Mouse (Mus musculus): ENCODE results near the gene Mrps9.
"Not testable (repeated sequence)": the region's sequence is repeated elsewhere in the genome, so short reads cannot be mapped to it uniquely, and the experiment has no call there.

Gene Mrps9

GRCm38 (mm10) chr1:42850663-42851397, at the start of gene Mrps9:
Mrps9 (plus strand) TSS chr1:42851233.
- DNase-seq (ENCODE audit: low spot score) = peak; percentile 95

- DNase-seq (ENCODE audit: low spot score) = no peak
Measured at GRCm38 (mm10) chr1:42813301-42813845, 37.7 kb upstream of the Mrps9 start.

- DNase-seq (ENCODE audit: low spot score) = no peak
Measured at GRCm38 (mm10) chr1:42814798-42815619, 36.0 kb upstream of the Mrps9 start.

- no peak for DNase-seq (ENCODE audit: low spot score)
Measured at GRCm38 (mm10) chr1:42851398-42851767, 350 bp downstream of the Mrps9 start.

GRCm38 (mm10) chr1:42851810-42852209, 777 bp downstream of the Mrps9 start:
- no peak for DNase-seq (ENCODE audit: low spot score)

GRCm38 (mm10) chr1:42864719-42865250, 13.8 kb downstream of the Mrps9 start:
- DNase-seq (ENCODE audit: low spot score) = no peak

GRCm38 (mm10) chr1:42865336-42865939, 14.4 kb downstream of the Mrps9 start:
- DNase-seq (ENCODE audit: low spot score) = no peak

- DNase-seq (ENCODE audit: low spot score) = no peak
Measured at GRCm38 (mm10) chr1:42865986-42866385, 15.0 kb downstream of the Mrps9 start.

- DNase-seq (ENCODE audit: low spot score) = no peak
Measured at GRCm38 (mm10) chr1:42867188-42867587, 16.2 kb downstream of the Mrps9 start.

- DNase-seq (ENCODE audit: low spot score) = no peak
Measured at GRCm38 (mm10) chr1:42874174-42874573, 23.1 kb downstream of the Mrps9 start.

- DNase-seq (ENCODE audit: low spot score) = no peak
Measured at GRCm38 (mm10) chr1:42875271-42875670, 24.2 kb downstream of the Mrps9 start.

GRCm38 (mm10) chr1:42876463-42877093, 25.5 kb downstream of the Mrps9 start:
- DNase-seq (ENCODE audit: low spot score) = no peak

- DNase-seq (ENCODE audit: low spot score) = no peak
Measured at GRCm38 (mm10) chr1:42877264-42877663, 26.2 kb downstream of the Mrps9 start.

- DNase-seq (ENCODE audit: low spot score) = no peak
Measured at GRCm38 (mm10) chr1:42878851-42879250, 27.8 kb downstream of the Mrps9 start.

- DNase-seq (ENCODE audit: low spot score) = no peak
Measured at GRCm38 (mm10) chr1:42882258-42882657, 31.2 kb downstream of the Mrps9 start.

GRCm38 (mm10) chr1:42883418-42883817, 32.4 kb downstream of the Mrps9 start:
- not testable (repeated sequence) for DNase-seq (ENCODE audit: low spot score)

- no peak for DNase-seq (ENCODE audit: low spot score)
Measured at GRCm38 (mm10) chr1:42887835-42888234, 36.8 kb downstream of the Mrps9 start.

GRCm38 (mm10) chr1:42888541-42889349, 37.7 kb downstream of the Mrps9 start:
- DNase-seq (ENCODE audit: low spot score) = no peak

GRCm38 (mm10) chr1:42889421-42889887, 38.4 kb downstream of the Mrps9 start:
- DNase-seq (ENCODE audit: low spot score) = no peak

GRCm38 (mm10) chr1:42894695-42895094, 43.7 kb downstream of the Mrps9 start:
- no peak for DNase-seq (ENCODE audit: low spot score)

- no peak for DNase-seq (ENCODE audit: low spot score)
Measured at GRCm38 (mm10) chr1:42905148-42905547, 54.1 kb downstream of the Mrps9 start.
